Mouse (Mus musculus): Measurements from ENCODE around the gene Cspg4.

DNA sequence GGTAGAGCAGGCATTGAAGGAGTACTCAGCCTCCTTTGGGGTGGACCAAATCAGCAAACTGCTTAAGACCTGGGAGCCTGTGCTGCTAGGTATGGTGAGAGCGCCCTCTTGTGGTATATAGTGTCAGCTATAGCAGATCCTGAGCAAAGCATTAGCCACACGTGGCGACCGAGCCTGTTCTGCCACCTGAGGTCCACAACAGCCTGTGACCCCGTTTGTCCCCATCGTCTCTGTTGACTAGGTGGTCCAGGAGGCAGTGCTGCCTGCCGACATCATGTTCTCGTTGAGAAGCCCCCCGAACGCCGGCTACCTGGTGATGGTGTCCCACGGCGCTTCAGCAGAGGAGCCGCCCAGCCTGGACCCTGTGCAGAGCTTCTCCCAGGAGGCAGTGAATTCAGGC is 25.0 kb downstream of the Cspg4 start:
- TF ChIP-seq CTCF (IDR thresholded peaks at IDR 0.05) = peak; percentile 95
- no peak for TF ChIP-seq EP300 (IDR thresholded peaks at IDR 0.05)

Measured in lung, postnatal 0 days (tissue).